Mouse (Mus musculus) liver, embryonic 11.5 days (tissue): ENCODE results near the gene Lrrc61. TPM values are rescaled to one million over a fixed set of nuclear protein-coding genes. Genes with fewer than 3 reads are reported as not detected.

ENCODE experiments used
- ATAC-seq: fragments of 200-750 bp; cut with Nextera tagmentation; replicated peaks from 2 replicates; pipeline ENCODE4 v1.8.0; 2017; ENCODE audit warnings: moderate number of reproducible peaks, mild to moderate bottlenecking, moderate TSS enrichment, moderate library complexity; ENCODE audit not compliant: low FRiP score
- DNase-seq: peaks from one replicate; pipeline ENCODE4 v3.0.0-alpha.2; 2017; ENCODE audit warnings: low spot score
- H3K27ac ChIP-seq: fragments of 300-500 bp; sonication (generic); 2 replicates; pipeline ENCODE4 v1.5.1; 2014; ENCODE audit warnings: mild to moderate bottlenecking, low read depth, low read length, control low read depth
- H3K27me3 ChIP-seq: fragments of 300-500 bp; sonication (generic); replicated peaks from 2 replicates; pipeline ENCODE4 v1.6.1; 2014; ENCODE audit warnings: low read length, mixed read lengths; ENCODE audit not compliant: control insufficient read depth, insufficient read depth
- H3K36me3 ChIP-seq: fragments of 300-500 bp; sonication (generic); 2 replicates; pipeline ENCODE4 v1.6.1; 2014; ENCODE audit warnings: mild to moderate bottlenecking, low read length, moderate library complexity, mixed read lengths; ENCODE audit not compliant: control insufficient read depth, insufficient read depth
- H3K4me1 ChIP-seq: fragments of 300-500 bp; sonication (generic); replicated peaks from 2 replicates; pipeline ENCODE4 v1.6.1; 2014; ENCODE audit warnings: low read length, mixed read lengths; ENCODE audit not compliant: control insufficient read depth, insufficient read depth
- H3K4me2 ChIP-seq: fragments of 300-500 bp; sonication (generic); 2 replicates; pipeline ENCODE4 v1.6.1; 2014; ENCODE audit warnings: mild to moderate bottlenecking, control low read depth, moderate library complexity
- H3K4me3 ChIP-seq: fragments of 300-500 bp; sonication (generic); 2 replicates; pipeline ENCODE4 v1.5.1; 2014; ENCODE audit warnings: low read depth, low read length, control low read depth
- H3K9ac ChIP-seq: fragments of 300-500 bp; sonication (generic); 2 replicates; pipeline ENCODE4 v1.6.1; 2014; ENCODE audit warnings: low read depth, low read length, control low read depth
- H3K9me3 ChIP-seq: fragments of 300-500 bp; sonication (generic); 2 replicates; pipeline ENCODE4 v1.6.1; 2016; ENCODE audit warnings: low read length, inconsistent platforms, mixed read lengths; ENCODE audit not compliant: control insufficient read depth
- WGBS: fragments of 180-500 bp; shearing (Covaris S2); extraction: QIAGEN DNeasy Blood & Tissue Kit; methylation state at CpG from one replicate; pipeline ENCODE4 v1.1.7; 2014; 5-methylcytosine and 5-hydroxymethylcytosine counted together
- polyA plus RNA-seq: library from polyadenylated mRNA; unstranded; fragments of >200 nt; fragmentation: Nextera tagmentation; extraction: Ambion mirVana; gene quantifications from 2 replicates; pipeline ENCODE4 v1.2.1, GENCODE M21; 2014

The Lrrc61 gene
- polyA plus RNA-seq, 1 experiment from 2014 or later, result 4.6 TPM

- Histone ChIP-seq H3K27ac (peak overlapping the region; percentile 69), H3K27me3 (no peaks in the 10 kb centered on the region), H3K4me3 (peak overlapping the region; percentile 75), H3K9ac (peak overlapping the region; percentile 76), H3K4me2 (peak overlapping the region; percentile 97), H3K9me3 (peaks cover under 1% of the 10 kb centered on the region), H3K4me1 (peaks cover 8% of the 10 kb centered on the region), H3K36me3 (peaks cover 15% of the 10 kb centered on the region)
- DNase-seq (no peak), ATAC-seq (peak; percentile 72)
- 2% methylated on average over 28 of the region's 28 CpGs for WGBS
Measured at GRCm38 (mm10) chr6:48602080-48602741, 47.6 kb downstream of the Lrrc61 start.

- no peak for ATAC-seq
- no peak overlapping the region for H3K4me3 ChIP-seq
- no peak overlapping the region for H3K9ac ChIP-seq
- H3K27me3 ChIP-seq, result no peaks in the 10 kb centered on the region
- no peak overlapping the region for H3K27ac ChIP-seq
- H3K4me2 ChIP-seq, result no peak overlapping the region
- no peaks in the 10 kb centered on the region for H3K9me3 ChIP-seq
- WGBS, result 72% methylated on average over 2 of the region's 2 CpGs
- DNase-seq, result no peak
- no peaks in the 10 kb centered on the region for H3K4me1 ChIP-seq
- H3K36me3 ChIP-seq, result no peaks in the 10 kb centered on the region
Measured at GRCm38 (mm10) chr6:48608124-48608523, 53.5 kb downstream of the Lrrc61 start.

- no peak overlapping the region for H3K9ac ChIP-seq
- H3K9me3 ChIP-seq, result no peaks in the 10 kb centered on the region
- no peaks in the 10 kb centered on the region for H3K27me3 ChIP-seq
- no peak overlapping the region for H3K27ac ChIP-seq
- no peak overlapping the region for H3K4me2 ChIP-seq
- H3K4me1 ChIP-seq, result no peaks in the 10 kb centered on the region
- 55% methylated on average over 7 of the region's 7 CpGs for WGBS
- DNase-seq, result no peak
- no peak overlapping the region for H3K4me3 ChIP-seq
- H3K36me3 ChIP-seq, result peaks cover 4% of the 10 kb centered on the region; the same call in 1 of the 2 replicates
- peak; percentile 57 for ATAC-seq
Measured at GRCm38 (mm10) chr6:48609512-48609911, 54.9 kb downstream of the Lrrc61 start.

- Histone ChIP-seq H3K36me3 (peaks cover 4% of the 10 kb centered on the region; the same call in 1 of the 2 replicates), H3K4me3 (no peak overlapping the region), H3K4me2 (no peak overlapping the region), H3K9ac (no peak overlapping the region), H3K27me3 (no peaks in the 10 kb centered on the region), H3K27ac (no peak overlapping the region), H3K4me1 (no peaks in the 10 kb centered on the region), H3K9me3 (no peaks in the 10 kb centered on the region)
- 82% methylated on average over 3 of the region's 3 CpGs for WGBS
- ATAC-seq (no peak), DNase-seq (no peak)
Measured at GRCm38 (mm10) chr6:48610657-48611056, 56.1 kb downstream of the Lrrc61 start.

- WGBS, result 83% methylated on average over 4 of the region's 4 CpGs
- ATAC-seq, result no peak
Measured at GRCm38 (mm10) chr6:48613464-48613863, 58.9 kb downstream of the Lrrc61 start.

GRCm38 (mm10) chr6:48614756-48615155 lies 60.2 kb downstream of the Lrrc61 start:
- Histone ChIP-seq H3K4me3 (no peak overlapping the region), H3K27me3 (no peaks in the 10 kb centered on the region), H3K4me2 (no peak overlapping the region), H3K27ac (no peak overlapping the region), H3K36me3 (peaks cover 9% of the 10 kb centered on the region), H3K9me3 (no peaks in the 10 kb centered on the region), H3K9ac (no peak overlapping the region), H3K4me1 (no peaks in the 10 kb centered on the region)
- no peak for ATAC-seq
- no peak for DNase-seq
- 80% methylated on average over 5 of the region's 5 CpGs for WGBS

More at GRCm38 (mm10) chr6:48613464-48613863, 58.9 kb downstream of the Lrrc61 start:
- Histone ChIP-seq H3K9me3 (no peaks in the 10 kb centered on the region), H3K9ac (no peak overlapping the region), H3K36me3 (peaks cover 4% of the 10 kb centered on the region; the same call in 1 of the 2 replicates), H3K4me1 (no peaks in the 10 kb centered on the region), H3K27me3 (no peaks in the 10 kb centered on the region), H3K27ac (no peak overlapping the region), H3K4me3 (no peak overlapping the region), H3K4me2 (no peak overlapping the region)
- DNase-seq, result no peak

GRCm38 (mm10) chr6:48620031-48620430 lies 65.4 kb downstream of the Lrrc61 start:
- DNase-seq (no peak), ATAC-seq (no peak)
- Histone ChIP-seq H3K4me2 (no peak overlapping the region), H3K27ac (no peak overlapping the region), H3K4me3 (no peak overlapping the region), H3K36me3 (peaks cover 11% of the 10 kb centered on the region), H3K27me3 (no peaks in the 10 kb centered on the region), H3K9me3 (no peaks in the 10 kb centered on the region), H3K4me1 (no peaks in the 10 kb centered on the region), H3K9ac (no peak overlapping the region)
- WGBS, result 89% methylated on average over 30 of the region's 30 CpGs
